Mouse (Mus musculus): ENCODE measurements around the gene Yipf3.
A peak's percentile ranks its signal among the peaks of the same experiment; 100 is the strongest.

The Yipf3 gene

DNA sequence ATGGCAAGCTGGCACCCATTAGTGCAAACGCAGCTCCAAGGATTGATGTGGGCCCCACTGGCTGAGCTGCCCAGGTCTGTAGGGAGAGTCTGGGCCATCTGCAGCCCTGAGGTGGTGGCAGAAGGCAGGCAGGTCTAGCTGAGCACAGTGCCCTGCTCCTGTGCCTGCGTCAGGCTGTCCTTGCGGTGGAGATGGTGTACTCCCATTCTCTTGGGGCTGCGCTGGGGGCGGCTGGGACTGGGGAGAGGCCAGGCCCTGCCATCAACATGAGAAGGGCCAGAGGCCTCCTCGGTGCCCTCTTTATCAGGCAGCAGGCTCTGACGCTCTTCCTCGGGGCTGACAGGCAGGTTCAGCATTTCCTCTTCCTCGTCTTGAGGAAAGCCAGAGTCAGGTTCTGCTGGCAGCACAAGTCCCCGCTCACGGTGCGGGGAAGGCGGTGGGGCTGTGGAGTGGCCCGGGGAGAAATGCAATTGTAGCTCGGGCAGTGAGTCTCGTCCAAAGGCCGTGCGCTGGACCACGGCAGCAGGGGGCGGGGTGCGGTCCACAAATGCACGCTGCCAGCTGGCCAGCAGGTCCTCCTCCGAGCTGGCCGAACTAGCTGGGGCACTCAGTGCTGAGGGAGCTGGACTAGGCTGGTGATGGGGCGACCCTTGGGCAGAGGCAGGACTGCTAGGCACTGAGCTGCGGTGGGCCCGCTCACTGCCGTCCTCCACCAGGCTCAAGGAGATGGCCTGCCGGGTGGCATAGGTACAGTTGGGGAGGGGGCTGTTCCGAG, 10.6 kb downstream of the Yipf3 start:
- DNase-seq = no peak

DNA sequence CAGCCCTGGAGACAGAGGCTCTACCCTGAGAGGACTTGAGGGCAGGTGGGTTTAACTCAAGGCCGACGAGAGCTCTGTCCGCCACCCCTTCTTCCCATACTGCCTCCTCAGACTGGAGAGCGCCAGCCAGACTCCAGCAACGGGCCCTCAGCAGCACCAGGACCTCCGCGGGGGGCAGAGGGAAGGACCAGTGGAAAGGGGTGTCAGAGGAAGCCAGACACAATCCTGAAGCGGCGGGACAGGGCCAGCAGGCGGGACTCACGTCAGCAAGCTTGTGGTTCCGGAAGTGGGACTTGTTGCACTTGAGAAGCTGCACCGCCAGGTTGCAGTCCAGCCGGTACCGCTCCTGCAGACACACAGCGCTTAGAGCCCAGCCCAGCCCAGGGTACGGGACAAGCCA, 11.8 kb downstream of the Yipf3 start:
- DNase-seq = no peak

DNA sequence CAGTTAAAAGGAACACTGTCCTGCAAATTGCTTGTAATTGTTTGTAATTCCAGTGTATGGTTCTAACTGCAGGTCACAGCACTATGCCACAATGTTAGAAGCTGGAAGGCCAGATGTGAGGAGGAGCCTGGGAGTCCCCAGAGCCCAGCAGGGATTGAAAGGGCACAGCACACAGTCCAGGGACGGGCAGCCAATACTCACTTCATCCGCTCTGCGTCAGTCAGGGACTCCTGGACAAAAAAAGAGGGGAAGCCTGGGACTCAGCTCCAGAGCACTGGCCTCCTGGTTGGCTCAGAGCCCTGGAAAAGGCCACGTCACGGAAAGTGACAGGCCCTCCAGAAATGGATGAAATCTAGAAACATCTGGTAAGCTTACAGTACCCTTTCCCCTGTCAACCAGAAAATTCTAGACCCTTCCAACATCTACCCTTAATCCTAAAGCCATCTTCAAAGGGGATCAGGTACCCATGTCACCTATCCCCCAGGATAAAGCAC, 14.4 kb downstream of the Yipf3 start:
- no peak for DNase-seq

DNA sequence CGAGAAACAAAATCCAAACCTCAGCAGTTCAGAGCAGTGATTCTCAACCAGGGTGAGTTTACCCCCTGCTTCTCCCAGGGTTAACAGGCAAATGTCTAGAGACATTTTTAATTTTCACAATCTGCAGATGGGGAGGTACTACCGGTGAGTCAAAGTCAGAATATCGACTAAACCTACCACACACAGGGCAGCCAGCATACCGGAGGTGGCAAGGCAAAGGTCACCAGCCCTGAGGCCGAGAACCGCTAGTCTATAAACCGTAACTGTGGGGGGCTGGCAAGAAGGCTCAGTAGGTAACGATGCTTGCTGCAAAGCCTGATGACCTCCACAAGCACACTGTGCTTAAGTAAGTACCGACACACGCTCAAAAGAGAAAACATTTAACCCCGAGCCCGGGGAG, 17.6 kb downstream of the Yipf3 start:
- no peak for DNase-seq

DNA sequence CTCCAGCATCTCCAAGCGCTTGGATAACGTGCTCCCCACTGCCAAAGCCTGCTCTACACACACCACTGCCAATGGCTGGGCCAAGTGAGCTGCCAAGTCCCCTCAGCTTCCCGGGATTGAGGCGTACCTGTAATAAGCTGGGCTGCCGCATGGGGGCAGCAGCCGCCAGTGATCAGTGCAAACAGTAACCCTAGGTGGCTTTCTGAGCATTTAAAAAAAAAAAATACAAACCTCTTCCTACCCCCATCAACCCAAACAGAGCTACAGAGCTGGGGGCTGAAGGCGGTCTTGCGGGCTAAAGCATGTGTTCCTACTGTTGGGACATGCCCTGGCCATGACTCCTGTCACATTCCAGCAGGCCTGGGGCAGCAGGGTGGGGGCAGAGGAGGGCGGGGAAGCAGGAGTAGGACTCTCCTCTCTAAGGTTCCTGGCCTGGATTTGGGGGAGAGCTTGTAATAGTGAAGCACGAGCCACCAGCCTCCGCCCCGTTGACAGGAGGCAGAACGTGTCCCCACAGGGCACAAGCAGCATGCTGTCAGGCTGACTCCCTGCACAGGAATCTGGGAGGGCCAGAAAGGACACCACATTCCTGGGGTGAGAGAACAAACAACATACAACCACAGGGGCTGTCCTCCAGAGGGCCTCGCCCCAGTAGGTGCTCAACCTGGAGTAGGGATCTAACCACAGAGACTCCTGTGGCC, 18.2 kb downstream of the Yipf3 start:
- peak; percentile 84 for DNase-seq

DNA sequence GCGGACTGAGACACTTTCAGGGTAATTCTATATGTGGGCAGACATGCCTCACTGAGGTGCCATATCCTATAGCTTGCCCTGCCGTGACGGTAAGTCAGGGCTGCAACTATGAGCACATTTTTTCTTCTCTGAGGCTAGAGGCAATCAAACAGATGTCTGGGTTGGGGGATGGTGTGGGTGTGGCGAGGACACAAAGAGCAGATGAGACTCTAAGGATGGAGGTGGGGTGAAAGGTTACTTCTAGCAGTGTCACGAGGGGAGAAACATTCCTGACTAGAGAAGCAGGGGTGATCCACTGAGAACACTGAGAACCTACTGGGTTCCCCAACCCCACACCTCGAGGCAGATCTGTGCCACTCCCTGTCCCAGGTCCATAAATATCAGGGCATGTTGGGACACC, 19.1 kb downstream of the Yipf3 start:
- no peak for DNase-seq

DNA sequence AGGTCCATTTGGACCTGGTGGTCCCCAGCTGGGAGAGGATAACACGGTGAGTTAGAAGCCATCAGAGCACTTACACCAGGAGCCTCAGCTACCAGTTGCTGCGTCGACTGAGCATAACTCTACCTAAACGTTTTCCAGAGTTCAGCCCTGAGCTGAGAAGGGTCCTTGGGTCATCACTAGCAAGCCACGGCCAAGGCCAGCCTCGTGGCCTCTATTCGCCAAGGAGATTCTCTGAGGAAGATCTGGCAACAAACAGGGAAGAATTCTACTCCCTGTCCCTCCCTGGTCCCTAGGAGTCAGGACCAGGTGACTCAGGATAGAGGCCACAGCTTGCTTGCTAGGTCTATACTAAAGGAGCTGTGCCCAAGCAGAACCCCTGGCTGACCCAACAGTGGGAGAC, 19.6 kb downstream of the Yipf3 start:
- DNase-seq = no peak

DNA sequence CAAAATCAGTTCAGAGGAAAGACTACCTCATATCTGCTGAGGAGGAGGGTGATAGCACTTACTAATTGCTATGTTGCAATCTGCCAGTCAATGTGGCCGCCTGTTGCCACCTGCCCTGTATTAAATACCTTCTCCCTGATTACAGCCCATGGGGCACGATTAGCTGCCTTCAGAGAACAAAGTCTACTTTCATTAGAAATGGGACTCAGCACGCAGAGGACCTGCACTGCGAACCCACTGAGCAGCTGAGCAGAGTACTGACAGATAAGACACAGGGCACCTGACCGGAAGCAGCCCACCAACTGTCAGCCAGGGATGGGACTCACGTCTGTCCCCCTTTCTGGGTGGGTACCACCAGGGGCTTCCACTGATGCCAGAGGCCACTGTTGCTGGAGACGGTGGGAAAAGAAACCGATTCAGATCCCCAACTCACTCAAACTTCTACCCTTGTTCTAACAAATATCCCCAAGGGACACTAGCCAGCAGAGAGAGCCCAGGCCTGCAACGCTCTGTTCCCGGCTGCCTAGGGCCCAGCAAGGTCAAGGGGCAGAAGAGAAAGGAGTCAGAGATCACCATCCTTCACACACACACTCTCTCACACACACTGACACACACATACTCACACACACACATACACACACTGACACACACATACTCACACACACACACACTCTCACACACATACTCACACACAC, 20.3 kb downstream of the Yipf3 start:
- DNase-seq = no peak

DNA sequence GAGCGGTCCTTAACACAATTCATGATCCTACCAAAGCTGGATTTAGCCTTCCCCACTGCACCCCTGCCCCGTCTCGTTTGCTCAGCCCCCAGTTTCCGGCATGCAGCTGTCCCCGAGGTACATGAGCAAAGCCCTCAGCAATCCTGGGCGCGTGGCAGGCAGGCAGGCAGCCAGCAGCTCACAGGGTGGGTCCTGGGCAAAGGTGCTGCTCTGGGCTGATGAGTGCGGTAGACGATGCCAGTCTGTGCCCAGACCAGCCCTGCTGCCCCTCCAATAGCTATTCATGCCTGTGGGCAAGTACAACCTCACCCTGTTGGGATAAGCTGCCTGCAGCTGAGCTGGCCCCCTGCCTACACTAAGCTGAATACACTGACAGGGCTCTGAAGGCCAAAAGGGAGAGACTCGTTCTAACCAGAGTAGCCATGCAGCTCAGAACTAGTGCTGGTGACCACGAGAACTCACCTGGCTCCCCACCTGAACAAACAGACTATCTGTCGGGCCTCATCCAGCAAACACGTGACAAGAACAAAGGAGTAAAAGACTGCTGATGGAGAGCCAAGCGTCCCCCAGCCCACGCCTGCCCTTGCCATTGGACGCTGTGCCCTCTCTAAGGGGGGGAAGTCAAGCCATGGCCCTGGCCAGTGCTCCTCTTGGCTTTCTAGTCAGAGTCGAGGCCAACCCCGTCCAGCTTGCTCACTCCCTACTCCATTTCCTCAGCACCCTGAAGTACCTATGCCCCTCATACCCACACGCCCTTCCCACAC, 22.1 kb downstream of the Yipf3 start:
- no peak for DNase-seq

DNA sequence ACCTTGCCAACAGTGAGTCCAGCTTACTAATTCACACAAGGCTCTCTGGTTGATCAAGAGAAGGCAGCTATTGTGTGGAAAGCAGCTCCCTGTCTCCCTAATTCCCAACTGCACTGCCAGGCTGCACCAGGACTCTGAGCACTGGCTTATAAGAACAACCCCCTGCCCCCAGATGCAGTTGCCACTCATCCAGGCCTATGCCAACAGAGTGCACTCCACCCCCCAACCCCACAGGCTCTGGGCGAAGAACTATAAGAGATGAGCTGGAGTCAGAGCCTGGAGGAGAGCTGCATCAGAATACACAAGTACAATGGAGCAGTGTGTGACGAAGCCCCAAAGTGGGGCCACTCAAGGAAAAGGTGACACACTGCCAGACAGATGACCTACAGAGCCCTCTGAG, 24.2 kb downstream of the Yipf3 start:
- no peak for DNase-seq

DNA sequence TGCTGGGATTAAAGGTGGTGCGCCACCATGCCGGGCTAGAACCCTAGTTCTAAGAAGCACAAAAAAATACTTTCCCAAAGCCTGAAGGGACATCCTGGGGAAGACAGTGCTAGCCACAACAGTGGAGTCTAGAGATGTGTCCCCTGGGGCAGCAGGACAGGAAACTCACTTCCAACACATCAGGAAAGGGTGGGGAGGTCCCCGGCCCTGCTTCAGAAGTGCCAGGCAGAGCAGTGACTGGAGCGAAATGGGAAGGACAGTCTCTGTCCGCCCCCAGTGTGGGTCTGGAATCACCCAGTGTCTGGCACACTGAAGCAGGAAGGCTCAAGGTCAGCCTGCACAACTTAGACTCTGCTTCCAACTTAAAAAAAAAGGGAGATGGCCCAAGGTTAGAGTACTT, 24.8 kb downstream of the Yipf3 start:
- DNase-seq = no peak

DNA sequence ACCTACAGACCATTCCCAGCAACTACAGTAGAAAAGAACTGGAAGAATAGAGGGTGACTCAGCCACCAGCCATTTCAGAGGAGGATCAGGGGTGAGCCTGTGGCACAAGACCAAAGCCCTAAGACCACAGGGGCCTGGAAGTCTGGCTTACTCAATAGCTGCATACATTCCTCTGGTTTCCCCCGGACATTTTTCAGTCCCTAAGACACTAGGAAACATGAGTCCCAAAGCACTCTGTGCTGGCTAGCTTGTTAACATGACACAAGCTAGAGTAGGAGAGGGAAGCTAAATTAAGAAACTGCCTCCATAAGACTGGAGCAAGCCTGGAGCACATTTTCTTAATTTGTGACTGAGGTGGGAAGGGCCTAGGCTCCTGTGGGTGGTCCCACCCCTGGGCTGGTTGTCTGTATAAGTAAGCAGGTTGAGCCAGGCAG, 25.9 kb downstream of the Yipf3 start:
- no peak for DNase-seq

DNA sequence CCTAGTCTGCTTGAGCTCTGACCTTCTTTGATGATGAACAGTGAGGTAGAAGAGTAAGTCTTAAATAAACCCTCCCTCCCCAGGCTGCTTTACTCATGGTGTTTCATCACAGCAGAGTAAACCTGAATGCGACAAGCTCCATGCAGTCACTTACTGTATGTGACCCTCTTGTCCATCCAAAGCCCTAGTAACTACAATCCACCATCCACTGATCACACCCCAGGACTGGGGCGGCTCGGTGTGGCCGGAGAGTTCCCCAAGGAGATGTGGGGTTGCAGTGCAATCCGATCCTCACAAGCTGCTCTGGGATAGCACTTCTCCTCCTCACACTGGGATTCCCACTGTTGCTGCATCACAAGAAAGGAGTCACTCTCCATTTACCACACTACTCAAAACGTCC, 26.6 kb downstream of the Yipf3 start:
- no peak for DNase-seq

DNA sequence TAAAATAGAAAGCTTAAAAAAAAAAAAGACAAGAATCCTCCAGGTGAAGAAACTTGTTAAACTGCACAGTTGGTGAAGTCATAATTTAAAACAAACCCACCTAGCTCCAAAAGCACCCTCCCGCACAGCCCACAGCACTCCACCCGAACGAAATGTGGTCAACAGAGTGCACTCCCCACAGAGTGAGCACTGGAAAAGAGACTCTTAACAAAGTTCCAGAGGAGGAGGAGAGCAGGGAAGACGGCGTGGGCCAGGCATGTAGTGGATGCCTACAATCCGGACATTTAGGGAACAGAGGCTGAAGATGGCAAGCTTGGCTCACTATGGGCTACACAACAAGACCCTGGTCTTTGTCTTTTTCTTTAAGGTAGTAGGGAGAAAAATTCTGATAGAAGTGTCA, 27.2 kb downstream of the Yipf3 start:
- DNase-seq = no peak

DNA sequence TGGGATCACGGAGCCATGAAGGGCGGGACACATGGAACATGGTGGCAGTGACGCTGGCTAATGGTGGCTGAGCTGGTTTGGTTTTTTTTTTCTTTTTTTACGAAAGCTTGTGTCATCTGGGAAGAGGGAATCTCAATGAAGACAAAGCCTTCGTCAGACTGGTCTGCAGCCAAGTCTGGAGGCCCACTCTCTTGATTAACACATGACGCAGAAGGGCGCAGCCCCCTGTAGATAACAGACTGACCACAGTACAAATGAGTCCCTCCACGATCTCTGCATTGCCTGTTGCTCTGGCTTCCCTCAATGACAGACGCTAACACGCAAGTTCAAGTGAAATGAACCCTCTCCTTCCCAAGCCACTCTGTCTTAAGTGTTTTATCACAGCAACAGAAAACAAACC, 27.6 kb downstream of the Yipf3 start:
- no peak for DNase-seq

DNA sequence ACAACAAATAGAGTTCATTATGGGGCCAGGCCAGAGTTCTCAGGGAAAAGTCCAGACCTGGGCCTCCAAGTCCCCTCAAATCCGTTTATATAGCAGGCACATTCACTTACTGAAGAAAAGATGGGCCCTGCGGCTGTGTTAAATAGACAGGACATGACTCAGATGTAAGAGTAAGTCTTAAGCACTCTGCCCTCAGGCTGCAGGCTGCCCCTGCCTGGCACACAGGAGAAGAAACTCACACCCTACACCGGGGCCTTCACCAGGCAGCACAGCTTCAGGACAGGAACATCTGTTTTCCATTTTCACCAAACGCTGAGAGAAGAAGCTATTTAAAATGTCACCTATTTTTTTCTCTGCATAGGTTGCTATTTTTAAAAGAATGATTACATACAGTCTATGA, 29.7 kb downstream of the Yipf3 start:
- DNase-seq = no peak

DNA sequence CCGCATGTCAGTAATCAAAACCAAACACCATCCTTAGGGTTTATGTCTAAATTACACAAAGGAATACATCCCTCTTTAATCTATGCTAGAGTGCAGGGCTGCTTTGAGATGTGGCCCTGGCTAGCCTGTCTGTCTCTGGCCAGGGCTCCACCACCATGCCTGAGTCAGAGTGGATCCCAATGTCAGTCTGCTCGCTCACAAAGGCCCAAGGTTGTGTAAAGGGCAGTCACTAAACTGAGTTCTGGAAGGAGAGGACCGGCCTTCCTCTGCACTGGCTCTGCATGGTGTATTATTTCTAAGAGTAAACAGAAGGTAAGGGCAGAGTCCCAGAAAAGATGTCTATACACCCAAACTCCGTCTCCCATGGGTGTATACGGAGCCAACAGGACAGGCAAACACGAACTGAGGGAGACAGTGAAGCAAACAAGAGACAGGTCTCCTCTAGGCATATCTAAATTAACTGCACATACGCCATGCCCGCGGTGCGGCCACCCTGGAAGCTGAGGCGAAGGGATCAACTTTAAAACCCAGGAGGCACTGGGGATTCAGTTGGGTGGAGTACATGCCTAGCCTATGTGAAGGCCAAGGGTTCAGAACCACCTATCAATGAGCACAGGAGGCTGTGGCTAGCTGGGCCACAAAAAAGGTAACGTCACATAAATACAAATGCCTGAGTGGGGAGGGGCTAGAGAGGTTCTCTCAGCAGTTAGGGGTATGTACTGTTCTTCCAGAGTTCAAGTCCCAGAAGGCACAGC, 30.3 kb downstream of the Yipf3 start:
- no peak for DNase-seq

DNA sequence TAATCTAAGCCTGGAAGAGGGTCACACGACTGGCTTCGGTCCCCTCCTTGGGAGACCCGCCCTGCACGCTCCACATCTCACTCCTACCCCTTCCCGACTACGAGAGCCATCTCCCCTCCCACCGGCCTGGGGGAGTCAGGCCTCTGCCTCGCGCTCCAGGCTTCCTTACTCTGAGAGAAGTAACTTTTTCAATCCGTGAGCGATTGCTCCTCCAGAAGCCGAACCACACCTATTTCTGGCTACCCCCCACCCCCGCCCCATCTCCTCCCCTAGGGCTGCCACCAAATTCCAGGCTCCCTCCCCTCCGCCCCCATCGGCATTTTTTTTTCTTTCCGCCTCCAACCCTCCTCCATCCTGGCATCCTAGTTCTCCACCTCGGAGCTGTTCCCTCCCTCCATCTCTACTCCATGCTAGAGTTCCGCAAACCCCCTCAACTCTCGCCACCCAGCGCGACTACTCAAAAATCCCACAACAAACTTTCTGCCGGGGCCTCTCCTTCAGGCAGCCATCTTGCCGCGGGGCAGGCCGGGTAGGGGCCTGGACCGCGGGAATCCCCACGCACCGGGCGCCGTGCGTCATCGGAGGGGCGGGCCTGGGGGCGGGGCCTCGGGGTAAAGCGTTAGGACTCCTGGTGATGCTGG, 34.7 kb downstream of the Yipf3 start, which contains the start of gene Tjap1:
Tjap1 (minus strand) TSS at position 544 of the 641 bp plus-strand sequence.
- DNase-seq = peak; percentile 88

DNA sequence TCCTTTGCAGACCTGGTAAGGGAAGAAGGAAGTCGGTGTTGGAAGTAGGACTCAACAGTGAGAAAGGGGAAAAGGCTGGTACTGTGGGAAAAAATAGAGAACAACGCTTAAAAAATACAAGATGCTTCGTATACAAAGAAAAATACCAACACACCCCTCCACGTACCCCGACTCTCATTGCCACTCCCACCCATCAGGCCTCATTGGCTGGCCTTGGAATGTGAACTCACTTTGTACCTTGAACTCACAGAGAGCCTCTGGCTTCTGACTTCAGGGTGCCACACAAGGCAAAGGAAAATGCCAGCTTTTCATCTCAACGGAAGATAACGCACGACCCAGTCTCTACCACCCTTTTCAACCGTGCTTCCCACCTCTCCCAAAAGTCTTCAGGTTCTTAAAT, 35.3 kb downstream of the Yipf3 start:
- DNase-seq = peak; percentile 33

DNA sequence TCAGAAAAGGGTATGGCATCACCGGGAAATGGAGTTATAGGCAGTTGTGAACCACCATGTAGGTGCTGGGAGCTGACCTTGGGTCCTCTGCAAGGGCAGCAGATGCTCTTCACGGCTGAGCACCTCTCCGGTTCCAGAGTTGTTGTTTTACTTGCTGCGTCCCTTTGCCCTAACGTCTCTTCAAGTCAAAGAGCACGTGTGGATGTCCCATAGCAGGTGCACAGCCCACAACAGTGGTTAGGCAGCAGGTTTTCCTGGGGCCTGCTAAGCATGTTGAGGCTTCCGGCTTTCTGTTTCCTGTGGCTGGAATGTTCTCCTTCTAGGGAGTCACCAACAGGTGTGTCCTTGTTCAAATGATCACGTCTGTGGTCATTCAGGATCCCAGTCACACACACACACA, 36.0 kb downstream of the Yipf3 start:
- DNase-seq = peak; percentile 42

DNA sequence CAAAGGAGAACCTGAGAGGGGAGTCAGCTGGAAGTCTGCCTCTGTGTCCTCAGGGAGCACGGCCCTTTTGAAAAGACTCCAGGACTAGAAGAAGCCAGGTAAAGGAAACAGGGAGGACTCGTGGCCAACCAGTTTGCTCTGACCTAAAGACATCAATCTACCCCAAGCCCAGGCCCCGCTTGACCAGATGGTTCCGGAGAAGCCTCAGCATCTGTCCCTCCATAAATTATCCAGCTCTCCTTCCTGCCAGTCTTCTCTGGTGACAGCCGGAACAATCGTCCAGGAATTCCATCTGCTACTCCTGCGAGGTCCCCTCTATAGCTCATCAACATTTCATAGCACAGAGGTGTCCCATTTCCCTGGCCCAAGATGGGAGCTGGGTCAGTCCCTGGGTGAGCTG, 36.8 kb downstream of the Yipf3 start:
- no peak for DNase-seq

DNA sequence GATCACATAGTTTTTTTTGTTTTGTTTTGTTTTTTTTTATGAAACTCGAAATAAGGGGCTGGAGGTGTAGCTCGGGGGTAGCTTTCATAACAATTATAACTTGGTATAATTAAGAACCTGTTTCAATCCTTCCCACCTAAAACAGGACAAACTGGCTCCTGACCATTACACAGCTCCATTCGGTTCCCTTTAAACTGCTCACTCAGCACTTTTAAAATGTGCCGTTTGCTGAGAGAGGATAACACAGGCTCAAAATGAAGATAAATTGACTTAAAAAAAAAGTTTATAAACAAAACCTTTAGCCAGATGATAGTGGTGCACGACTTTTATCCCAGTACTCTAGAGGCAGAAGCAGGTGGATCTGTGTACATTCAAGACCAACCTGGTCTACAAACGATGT, 37.5 kb downstream of the Yipf3 start:
- DNase-seq = no peak
